Mouse (Mus musculus) A20 (cell line): ENCODE results near the gene Ofcc1.

Experiments
- DNase-seq: peaks from one replicate; pipeline ENCODE4 v3.0.0-alpha.2; 2011; ENCODE audit warnings: low read depth, low spot score

The Ofcc1 gene

DNA sequence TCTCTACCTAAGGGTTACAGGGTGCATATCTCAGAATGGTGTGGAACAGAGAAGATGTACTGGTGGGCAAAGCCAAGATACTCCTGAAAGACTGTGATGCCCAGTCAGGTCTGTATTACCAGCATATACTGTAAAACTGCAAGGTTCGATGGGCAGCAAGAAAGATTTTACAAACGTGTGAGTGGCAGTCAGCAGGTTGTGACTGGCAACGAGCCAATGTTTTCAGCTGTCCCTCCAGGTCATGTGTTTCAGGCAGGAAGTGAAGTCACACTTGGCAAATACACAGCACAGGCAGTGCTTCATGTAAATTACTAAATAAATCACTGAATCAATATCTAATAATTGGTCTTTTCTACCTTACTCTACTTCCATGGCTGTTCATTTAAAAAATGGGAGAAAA lies at the start of gene Ofcc1:
Ofcc1 (minus strand) TSS at position 163 of the 400 bp plus-strand sequence.
- no peak for DNase-seq

DNA sequence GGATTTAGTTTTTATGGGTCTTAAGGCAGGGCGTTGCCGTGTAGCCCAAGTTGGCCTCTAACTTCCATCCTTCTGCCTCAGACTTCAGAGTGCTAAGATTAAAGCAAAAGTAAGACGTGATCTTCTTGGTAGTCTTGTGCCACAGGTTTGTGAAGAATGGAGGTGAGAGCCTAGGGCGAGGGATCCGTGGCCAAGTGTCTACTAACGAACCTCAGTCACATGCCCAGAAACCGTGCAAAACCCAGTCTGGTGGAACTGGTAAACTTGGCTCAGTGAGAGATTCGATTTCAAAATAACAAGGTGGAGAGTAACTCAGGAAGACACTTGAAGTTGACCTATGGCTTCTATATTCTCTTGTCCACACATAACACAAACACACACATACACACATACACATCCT lies 28.9 kb upstream of the Ofcc1 start:
- DNase-seq = no peak

DNA sequence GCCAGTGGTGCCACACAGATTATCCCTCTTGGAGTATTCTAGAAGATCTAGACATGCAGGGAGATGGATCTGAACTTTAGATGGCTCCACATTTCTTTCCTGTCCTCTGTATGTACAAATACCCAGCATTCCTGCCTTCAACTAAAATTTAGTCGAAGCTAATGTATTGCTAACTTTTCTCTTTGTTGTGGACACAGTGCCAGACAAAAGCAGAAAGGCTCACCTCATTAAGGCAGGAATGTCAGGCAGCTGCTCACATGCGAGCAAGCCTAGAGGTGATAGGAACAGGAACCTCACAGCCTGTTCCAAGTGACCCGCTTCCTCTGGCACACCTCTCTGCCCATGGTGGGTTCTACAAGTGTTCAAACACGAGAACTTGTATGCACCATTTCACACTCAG lies 26.2 kb upstream of the Ofcc1 start:
- DNase-seq = no peak

DNA sequence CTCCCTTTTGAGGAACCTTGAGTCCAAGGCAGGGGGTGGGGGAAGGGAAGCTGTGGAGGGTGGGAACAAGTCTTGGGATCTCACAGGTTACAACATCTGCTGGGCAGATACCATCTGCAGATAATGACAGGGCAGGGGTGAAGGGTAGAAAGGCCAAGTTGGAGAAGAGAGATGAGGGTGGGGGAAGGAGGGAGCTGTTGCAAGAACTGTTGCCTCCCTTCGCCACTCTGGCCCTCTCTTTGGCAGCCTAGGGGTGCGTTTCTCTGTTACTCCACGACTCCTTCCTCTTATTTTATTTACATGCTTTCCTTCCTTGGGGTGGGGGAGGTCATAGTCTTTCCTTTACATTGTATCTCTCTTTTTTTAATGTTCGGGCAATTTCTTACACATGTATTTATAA lies 23.7 kb upstream of the Ofcc1 start:
- DNase-seq = no peak

DNA sequence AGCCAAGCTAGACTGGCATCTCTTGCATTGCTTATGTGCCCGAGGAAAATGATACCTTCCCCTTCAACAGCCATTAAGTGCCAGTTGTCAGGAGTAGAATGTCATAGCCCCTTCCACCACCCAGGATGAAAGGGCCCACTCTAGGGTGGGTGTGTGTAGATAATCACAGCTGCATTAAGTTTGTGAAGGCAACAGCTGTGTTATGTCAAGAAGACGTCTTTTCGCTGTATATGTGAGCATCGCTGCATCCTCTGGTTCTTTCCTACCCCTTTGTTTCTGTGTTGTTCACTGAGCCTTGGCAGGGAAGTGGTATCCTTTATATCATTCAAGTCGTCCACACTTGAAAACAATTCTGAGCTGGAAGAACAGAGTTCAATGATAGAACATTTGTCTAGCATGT lies 15.5 kb upstream of the Ofcc1 start:
- no peak for DNase-seq

DNA sequence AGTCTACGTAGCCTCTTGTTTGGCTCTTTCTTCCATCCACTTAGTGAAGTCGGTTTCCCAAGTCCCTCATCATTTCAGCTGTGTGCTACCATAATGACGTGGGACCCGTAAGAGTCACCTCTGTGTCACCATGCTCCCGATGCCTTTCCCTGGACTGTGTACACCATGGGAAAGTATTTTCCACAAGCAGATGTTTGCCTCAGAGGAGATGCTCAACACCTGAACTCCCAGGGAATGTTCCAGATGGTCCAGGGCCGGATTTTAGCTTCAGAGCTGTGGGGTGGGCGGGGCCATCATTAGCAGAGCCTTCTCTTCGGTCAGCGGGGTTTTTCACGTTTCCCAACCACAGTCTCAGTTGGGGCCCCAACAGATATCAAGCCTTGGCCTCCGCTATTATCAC lies 5.5 kb upstream of the Ofcc1 start:
- DNase-seq = no peak

DNA sequence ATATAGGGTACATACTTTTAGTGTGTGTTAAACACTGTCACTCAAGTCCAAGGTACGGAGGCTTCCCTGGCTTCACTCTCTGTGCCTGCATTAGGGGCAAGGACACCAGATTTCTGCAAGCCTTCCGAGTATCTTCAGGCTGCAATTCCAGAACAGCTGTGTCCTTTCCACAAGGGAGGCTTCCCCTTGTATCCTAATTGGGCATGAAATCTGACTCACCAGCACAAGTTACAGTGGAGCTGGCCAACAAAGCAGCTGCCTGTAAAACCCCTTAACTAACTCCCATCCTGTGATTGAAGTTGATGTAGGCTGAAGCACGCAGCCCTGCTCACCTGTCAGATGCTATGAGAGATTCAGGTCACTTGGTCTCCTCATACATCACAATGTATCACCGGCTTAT lies 3.6 kb upstream of the Ofcc1 start:
- DNase-seq = no peak

DNA sequence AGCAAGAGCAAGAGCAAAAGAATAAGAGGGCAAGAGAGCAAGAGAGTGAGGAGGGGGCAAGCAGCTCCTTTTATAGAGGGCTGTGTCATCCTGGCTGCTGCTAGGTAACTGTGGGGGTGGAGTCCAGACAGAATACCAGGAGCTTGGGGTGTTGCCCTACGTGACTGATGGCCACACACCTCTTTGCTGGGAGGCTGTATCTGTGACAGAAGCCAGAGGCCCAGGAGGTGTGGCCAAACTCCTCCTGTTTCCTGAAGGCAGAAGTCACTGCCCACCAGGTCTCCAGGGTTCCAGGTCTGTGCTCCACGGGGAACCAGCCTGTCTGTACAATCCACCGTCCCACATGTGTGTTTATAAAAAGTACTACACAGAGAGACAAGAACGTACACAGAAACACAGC lies 558 bp downstream of the Ofcc1 start:
- DNase-seq = no peak

DNA sequence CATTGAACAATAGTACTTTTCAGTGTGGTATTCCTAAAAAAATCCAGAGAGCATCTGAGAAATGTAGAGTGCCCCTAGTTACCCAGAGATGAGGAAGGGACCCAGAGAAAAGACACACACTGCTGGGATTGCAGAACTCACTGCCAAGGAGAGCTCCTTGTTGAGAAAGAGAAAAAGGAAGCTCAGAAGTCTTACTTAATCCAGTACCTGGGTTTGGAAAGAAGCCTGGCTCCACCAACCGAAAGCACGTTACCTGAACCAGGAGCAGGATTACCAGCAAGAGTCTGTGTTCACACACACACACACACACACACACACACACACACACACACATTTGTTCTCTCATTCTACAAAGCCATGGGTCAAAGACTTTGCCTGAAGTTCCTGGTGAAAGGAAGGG lies 14.2 kb downstream of the Ofcc1 start:
- DNase-seq = no peak

DNA sequence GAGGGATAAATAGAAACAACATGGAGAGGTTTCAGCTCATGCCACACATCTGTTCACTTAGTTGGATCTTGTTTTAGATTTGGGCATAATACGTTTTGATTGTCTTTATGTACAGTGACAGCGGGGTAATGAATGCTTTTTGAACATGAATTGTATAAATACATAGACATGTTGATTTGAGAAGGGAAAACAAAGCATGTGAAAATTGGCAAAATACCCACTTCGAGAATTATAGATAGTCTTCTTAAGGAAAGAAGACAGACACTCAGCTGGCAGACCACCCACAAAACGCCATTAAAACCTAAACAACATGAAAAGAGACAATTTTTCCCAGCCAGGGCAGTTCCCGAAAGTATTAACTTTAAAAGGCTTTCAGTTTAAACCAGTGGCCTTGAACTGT lies 37.9 kb downstream of the Ofcc1 start:
- DNase-seq = no peak

DNA sequence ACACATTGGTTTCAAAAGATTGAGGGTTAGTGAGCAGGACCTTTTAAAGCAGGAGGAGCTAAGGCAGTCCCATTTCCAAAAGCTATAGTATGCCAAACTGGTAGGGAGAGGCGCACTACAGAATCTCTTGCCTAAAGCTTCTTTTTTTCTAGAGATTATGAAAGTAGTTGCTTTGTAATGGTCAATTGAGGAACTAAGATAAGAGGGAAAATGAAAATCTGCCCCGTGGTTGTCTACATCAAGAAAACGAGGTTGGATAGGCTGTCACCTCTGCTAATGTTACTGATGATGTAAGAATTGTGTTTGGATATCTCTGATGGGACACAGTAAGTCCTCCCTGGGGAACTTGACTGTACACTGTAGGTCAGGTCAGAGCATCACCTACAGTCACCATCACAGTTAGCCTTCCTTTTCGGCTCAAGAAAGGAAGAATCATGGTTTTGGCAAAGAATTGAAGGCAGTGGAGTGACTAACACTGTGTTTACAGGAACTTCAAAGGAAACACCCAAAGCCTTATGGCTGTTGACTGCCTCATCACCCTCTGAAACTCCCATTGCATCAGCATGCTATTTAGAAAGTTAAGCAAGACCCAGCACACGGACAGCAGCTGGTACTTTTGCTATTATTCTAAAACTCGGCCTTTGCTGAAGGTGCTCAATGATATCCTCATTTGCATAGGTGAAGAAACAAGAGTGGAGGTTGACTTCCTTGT lies 40.3 kb downstream of the Ofcc1 start:
- DNase-seq = no peak

DNA sequence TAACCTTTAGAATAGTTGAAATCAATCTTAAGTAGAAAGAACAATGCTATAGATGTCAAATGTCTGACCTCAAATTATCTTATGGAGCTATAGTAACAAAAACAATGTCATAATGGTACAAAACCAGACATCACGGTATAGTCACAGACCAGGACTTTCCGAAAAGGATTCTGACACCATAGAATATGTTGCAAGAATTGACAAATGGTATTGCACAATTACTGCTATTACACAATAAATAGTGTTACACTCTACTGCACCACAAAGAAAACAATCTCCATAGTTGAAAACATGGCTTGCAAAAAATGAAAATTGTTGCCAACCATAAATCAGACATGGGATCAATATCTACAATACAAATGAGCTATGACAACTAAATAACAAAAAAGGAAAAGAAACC lies 43.5 kb downstream of the Ofcc1 start:
- no peak for DNase-seq

DNA sequence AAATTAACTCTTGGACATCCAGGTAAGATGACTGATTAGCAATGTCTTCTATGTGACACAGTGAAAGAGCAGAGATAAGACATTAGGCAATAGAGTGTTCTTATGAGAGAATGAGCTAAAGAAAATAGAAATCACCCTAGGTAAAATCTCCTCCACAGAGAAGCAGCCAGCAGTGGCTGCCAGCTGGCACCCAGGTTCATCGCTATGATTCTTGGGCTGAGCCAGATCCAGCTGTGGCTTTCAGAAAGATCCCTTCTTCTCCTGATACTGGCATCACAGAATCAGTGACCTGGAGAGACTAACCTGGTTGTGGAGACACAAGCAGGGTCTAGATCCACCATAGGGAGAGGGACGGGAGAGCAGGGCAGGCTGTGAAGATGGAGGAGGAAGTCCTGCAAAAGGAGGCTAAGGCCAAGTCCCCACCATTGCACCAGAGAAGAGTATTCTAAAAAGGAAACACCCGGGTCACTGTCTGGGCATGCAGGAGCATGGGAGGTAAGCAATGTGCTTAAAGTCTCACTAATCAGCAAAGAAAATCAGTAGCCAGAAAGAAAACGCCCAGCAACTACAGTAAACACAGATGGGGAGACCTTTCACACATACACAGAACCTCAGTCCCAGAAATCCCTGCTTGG lies 46.0 kb downstream of the Ofcc1 start:
- DNase-seq = no peak

DNA sequence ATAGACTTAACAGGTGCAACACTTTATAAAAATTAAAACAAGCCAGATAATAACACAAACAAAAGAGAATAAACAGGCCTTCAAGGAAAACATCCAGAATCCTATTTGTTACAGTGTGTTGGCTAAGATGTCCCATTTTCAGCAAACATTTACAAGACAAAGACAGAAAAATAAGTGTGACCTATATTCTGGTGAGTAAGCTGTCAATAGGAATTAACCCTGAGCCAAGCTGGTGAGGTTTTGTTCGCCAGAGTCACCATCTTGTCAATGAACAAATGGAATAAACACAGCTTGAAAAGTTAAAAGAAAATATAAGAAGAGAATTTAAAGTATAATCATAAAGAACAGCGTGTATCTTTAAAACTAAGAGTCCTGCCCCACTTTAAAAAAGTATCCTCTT lies 68.4 kb downstream of the Ofcc1 start:
- DNase-seq = no peak

DNA sequence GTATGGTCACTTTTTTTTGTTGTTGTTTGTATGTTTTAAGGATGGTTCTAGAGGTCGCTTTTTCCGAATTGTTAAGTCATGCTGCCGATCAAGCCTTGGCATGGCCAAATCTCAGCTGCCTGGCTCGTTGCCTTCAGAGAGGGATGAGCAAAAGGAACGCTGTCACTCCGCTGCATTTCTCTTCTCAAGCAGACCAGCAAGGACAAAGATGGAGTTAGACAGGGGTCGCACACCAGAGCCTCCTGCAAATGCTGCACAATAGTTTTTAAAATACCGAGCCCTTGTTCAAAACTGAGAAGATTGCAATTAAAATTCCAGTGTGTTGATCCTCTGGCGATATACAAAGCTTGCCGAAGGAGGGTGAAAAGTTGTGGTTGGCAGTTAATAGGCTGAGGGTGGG lies 70.4 kb downstream of the Ofcc1 start:
- DNase-seq = no peak

DNA sequence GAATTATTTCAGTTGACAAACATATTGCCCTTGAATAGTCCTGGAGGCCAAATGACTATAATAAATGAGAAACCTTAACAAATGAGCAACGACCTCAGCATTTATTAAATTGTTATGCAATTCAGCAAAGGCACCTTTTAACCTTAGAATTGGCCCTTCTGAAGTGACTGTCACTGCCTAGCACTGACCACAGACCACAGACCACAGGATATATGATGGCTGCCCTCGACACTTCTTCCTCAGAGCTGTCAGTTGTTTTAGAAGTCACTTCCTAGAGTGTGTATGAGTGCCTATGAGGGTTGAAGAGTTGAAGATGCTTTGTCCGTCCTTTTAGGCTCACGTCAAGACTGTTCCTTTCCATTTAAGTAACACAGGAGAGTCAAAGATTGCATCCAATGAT lies 72.6 kb downstream of the Ofcc1 start:
- DNase-seq = no peak

DNA sequence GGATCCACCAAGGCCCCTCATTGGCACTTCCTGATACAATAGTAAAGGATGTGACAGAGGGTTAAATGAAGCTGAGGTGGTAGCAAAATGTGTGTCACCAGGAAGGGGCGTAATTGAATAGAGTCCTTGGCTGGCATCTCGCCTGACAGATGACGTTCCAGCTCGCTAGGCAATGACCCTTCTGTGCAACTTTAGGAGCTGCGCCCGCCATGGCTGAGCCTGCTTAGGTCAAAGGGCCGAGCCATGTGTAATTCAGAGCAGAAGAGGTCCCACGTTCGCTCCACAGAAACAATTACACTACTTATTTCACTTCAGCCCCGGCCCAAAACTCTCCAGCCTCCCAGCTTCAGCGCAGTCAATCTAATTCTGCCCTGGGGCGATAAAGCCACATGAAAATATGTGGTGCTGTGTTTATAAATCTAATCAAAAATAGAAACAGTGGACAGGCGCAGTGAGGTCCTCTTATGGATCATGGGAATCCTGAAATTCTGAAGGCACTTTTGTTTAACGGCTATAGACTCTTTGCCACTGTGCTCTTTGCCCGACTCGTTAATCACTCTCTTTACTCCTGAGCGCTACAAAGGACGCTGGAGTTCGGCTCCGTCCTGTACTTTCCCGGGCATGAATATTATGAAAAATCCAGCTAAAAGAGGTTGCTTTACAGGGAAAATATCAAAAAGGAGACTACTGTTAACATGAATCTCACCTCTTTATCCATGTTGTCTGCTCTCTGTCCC lies 73.8 kb downstream of the Ofcc1 start:
- DNase-seq = no peak

DNA sequence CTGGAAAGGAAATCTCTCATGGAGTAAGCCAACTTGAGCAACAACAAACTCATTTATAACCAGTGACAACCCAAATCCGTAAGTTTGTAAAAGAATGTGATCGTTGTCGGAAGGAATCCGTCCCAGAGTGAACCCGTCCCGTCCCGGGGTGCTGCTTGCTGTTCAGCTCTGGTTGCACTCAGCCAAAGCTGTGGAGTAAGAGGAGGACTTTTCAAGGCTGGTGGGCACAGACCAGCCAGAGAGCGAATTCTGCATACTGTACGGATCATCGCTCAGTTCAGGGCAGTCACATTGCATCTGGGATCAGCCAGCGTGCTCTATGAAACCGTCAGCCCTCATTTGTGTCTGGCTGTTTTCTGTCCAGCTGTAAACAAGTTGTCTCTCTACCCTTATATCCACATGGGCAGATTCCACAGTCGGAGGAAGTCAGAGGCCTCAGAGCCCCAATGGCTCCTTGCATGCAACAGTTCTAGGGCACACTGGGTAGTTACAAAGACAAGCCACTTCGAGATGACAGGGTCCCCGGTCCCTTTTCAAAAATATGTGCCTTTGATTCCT lies 75.9 kb downstream of the Ofcc1 start:
- no peak for DNase-seq

DNA sequence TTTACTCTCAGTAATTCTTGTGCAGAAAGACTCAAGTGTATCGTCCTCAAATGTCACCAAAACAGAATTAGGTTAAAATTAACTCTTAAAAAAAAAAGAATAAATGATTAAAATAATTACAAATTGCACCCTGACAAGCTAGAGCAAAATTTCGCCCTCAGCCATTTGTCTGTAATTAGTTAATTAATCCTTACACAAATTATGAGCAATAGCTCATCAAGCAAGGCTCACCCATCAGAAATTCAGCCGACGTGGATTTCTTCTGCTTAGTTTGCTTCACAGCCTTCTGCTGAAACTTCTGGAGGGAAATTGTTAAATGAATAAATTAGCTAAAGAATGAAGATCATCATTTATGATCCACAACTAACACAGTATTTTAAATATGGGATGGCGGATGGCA lies 80.6 kb downstream of the Ofcc1 start:
- no peak for DNase-seq

DNA sequence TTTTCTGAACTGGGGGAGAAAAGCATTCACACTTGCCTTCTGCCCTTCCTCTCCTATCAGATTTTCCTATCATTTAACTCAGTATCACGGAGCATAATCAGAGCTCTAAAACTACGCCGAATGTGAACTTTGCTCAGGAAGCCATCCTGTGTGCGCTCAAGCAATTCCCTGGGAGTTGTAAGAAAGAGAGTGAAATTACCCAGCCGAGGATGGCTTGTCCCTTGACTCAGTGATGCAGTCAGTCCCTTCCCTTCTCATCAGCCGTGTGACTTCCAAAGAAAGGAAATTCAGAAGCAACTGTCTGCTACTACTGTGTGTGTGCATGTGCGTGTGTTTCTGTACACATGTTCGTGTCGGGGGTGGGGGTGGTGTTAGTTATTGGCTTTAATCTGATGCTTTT lies 93.7 kb downstream of the Ofcc1 start:
- DNase-seq = no peak

DNA sequence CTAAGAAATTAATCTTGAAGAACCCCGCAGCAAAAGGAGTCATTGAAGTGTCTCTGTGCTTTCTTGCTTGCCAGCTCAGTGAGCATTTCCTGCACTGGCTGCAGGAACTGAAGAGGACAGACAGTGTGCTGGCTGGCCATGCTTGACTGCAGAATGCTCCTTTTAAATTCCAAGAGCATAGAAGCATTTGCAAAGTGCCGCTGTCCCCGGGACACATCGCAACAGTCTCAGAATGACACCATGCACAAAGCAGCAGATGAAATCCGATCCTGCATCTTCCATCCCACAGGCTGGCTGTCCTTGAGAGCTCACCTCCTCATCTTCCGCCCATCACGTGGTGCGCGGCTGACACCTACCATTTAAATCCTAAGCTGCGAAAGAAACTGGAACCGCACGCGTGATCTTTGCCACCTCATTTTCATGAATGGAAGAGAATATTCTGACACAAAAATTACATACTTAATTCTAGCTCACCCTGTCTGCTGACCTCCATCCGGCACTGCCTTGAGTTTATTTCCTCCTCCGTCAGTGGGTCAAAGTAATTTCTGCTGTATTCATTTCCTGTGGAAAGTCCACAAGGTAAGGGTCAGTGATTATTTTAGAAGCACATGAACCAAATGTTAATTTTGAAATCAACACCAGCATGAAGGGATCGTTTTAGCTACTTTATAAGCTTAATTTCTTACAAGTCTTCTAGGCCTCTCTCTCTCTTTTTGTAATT lies 98.0 kb downstream of the Ofcc1 start:
- DNase-seq = no peak

DNA sequence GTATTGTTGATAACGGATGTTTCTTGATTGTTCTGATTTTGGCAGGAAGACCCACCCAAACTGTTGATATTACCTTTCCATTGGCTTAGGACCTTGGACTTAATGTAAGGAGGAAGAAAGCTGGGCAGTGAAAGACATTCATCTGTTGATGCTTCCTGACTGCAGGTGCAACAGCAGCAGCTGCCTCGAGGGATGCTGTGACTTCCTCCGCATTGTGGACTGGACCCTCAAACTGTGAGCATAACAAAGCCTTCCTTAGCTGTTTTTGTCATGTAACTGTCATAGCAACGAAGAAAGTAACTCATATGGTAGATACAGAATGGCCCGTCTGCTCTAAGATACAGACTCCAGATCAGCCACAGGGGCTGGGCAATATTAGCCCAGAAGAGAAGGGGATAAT lies 102.5 kb downstream of the Ofcc1 start:
- DNase-seq = no peak
